Mouse (Mus musculus) olfactory bulb, adult 2 months (tissue): ENCODE data around the gene Taf1c. TPM values are rescaled to one million over a fixed set of nuclear protein-coding genes. Genes with fewer than 3 reads are reported as not detected.

Source experiments
- H3K27ac ChIP-seq: fragments of 200-500 bp; 2 replicates; pipeline ENCODE4 v1.5.1; 2012; ENCODE audit warnings: low read depth, low read length; ENCODE audit not compliant: insufficient read depth
- H3K4me1 ChIP-seq: fragments of 200-500 bp; 2 replicates; pipeline ENCODE4 v1.6.1; 2012; ENCODE audit warnings: low read length; ENCODE audit not compliant: control insufficient read depth, insufficient read depth
- H3K4me3 ChIP-seq: fragments of 200-500 bp; 2 replicates; pipeline ENCODE4 v1.5.1; 2012; ENCODE audit warnings: mild to moderate bottlenecking, low read depth, low read length, moderate library complexity; ENCODE audit not compliant: insufficient read depth
- CTCF ChIP-seq: fragments of 200-500 bp; IDR thresholded peaks from 2 replicates; pipeline ENCODE4 v1.5.1; 2012; ENCODE audit warnings: low read depth, mild to moderate bottlenecking, low read length, moderate library complexity; ENCODE audit not compliant: insufficient read depth
- POLR2A ChIP-seq: fragments of 200-500 bp; IDR thresholded peaks from 2 replicates; pipeline ENCODE4 v1.6.1; 2012; ENCODE audit warnings: mild to moderate bottlenecking, low read depth, low read length, moderate library complexity; ENCODE audit not compliant: insufficient read depth
- WGBS: fragments of 180-500 bp; shearing (Covaris S2); methylation state at CpG from one replicate; pipeline ENCODE4 v1.1.7; 2018; 5-methylcytosine and 5-hydroxymethylcytosine counted together
- polyA plus RNA-seq: library from polyadenylated mRNA; stranded (reverse); fragments of >200 nt; gene quantifications from 2 replicates; pipeline ENCODE4 v1.2.4, GENCODE M21; 2012; ENCODE audit warnings: low replicate concordance; ENCODE audit not compliant: missing spikeins, insufficient read depth, insufficient read length

Gene Taf1c
- polyA plus RNA-seq, 1 experiment: not detected

DNA sequence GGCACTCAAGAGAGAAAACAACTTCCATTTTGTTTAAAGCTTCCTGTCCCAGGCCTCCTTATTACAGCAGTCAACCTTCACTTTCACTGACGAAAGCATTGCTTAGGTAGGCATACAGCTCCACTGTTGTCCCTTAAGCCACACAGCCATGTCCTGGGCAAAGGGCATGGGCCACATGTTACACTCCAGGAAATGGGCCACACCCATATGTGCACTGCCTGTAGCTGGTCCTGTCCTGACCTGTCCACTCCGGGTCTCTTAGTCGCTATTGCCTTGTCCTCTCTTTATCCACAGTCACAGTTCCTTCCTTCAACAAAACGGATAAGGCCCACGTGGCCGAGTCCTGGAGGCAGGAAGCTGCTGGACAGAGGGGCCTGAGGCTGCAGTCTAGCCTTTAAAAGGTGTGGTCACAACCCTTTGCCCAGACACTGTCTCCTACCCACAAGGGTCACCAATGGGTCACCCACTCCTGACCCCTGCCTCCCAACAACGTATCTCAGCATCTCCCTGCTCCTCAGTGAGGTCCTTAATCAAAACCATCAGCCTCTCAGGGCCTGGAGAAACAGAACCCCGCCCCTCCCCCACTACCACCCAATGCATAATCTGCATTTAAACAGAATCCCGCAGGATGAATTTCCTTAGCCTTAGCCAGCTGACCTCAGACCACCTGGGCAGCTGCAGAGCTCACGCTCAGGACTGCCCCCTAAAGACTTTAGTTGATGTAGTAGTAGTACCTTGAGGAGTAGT is 22.8 kb upstream of the Taf1c start:
- Histone ChIP-seq H3K4me3 (no peak overlapping the region), H3K27ac (no peak overlapping the region), H3K4me1 (no peaks in the 10 kb centered on the region)
- 62% methylated on average over 10 of the region's 10 CpGs for WGBS
- TF ChIP-seq POLR2A (no peak), CTCF (no peak)

DNA sequence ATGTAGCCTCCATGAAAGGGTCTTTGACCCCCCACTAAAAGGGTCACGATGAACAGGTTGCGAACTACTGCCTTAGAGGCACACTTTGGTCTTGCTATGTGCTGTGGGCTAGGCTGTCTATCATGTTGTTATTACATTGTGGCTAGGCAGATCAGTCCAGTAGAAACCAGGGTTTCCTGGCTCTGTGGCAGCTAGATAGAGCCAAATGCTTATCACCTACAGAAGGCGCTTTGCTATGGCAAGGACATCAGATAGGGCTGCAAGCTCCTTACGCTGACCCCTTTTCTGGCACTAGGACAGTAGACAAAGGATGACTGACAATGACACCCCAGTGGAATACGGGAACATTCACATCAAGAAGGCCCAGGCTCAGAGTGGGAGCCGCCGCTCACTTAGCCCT is 22.2 kb upstream of the Taf1c start:
- Histone ChIP-seq H3K4me1 (no peaks in the 10 kb centered on the region), H3K27ac (no peak overlapping the region), H3K4me3 (no peak overlapping the region)
- no peak for TF ChIP-seq CTCF
- TF ChIP-seq POLR2A: no peak
- 92% methylated on average over 7 of the region's 7 CpGs for WGBS

DNA sequence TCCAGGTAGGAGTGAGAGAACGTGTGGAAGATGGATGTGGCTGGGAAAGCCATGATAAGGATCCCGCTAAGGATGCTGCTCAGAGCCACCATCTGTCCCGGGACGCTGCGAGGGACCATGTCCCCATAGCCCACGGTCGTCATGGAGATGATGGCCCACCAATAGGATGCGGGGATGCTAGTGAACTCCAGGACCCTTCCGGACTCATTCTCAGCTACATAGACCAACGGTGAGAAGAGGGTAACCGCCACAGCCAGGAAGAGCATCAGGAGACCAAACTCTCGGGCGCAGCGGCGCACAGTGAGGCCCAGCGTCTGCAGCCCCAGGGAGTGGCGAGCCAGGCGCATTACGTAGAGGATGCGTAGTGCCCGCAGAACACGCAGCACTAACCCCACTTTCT is 20.8 kb upstream of the Taf1c start:
- no peak overlapping the region for H3K4me3 ChIP-seq
- no peak overlapping the region for H3K27ac ChIP-seq
- no peak for TF ChIP-seq CTCF
- WGBS: 89% methylated on average over 22 of the region's 22 CpGs
- no peaks in the 10 kb centered on the region for H3K4me1 ChIP-seq

DNA sequence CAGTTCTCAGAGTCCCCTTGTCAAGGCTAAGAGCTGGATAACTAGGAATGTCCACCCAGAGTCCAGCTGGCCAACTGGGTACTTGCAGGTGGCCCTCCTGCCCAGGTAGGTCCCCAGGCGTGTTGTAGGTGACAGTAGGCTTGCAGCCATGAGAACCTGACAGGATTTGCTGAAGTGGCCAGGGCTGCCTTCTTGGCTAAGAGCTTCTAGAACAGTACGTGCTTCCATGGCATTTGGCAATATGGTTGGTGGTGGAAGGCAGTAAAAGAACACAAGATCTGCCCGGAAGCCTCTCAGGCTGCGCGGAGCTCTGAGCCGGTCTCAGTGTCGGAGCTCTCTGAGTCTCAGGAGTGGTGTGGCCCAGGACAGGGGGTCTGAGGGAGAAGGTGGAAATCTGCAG is 19.9 kb upstream of the Taf1c start:
- 88% methylated on average over 7 of the region's 7 CpGs for WGBS
- Histone ChIP-seq H3K4me3 (no peak overlapping the region), H3K27ac (no peak overlapping the region)

DNA sequence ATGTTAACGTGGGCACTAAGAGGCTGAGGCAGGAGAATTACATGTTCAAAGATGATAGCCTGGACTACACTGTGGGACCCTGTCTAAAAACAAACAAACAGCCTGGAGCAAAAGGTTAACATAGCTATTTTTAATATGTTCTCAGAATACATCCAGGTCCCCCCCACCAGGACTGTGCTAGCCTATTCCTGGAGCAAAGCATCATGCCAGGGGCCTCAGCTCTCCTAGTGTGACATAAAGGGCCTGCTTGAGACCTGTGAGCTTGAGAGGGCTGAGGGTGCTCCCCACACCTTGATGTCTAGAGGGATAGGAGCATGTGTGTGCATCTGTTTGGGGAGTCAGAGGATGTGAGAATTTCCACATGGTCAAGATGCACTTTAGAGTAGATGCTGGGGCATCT is 18.7 kb upstream of the Taf1c start:
- Histone ChIP-seq H3K4me1 (no peaks in the 10 kb centered on the region), H3K27ac (no peak overlapping the region), H3K4me3 (no peak overlapping the region)
- 81% methylated on average over 1 of the region's 1 CpGs for WGBS
- TF ChIP-seq CTCF: no peak
- no peak for TF ChIP-seq POLR2A

More for the DNA sequence above, 19.9 kb upstream of the Taf1c start:
- no peaks in the 10 kb centered on the region for H3K4me1 ChIP-seq
- TF ChIP-seq POLR2A: no peak
- no peak for TF ChIP-seq CTCF

DNA sequence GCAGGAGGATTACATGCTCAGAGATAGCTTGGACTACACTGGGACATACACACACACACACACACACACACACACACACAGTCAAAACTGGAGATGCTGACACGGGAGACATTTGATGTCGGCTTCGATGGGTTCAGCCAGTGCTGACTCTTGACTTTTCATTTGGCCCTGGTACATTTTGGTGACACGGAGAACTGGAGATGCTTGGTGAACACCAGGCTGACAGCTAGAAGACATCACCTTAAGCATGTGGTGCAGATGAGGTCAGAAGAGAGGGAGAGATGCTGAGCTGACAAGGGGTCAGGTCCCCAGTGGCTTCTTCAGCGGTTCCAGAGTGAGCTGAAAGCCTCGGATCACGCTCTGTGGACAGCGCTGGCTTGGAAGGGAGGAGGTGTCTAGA is 18.0 kb upstream of the Taf1c start:
- Histone ChIP-seq H3K4me3 (no peak overlapping the region), H3K4me1 (no peaks in the 10 kb centered on the region), H3K27ac (no peak overlapping the region)
- TF ChIP-seq CTCF (no peak), POLR2A (no peak)
- WGBS: 91% methylated on average over 8 of the region's 8 CpGs

DNA sequence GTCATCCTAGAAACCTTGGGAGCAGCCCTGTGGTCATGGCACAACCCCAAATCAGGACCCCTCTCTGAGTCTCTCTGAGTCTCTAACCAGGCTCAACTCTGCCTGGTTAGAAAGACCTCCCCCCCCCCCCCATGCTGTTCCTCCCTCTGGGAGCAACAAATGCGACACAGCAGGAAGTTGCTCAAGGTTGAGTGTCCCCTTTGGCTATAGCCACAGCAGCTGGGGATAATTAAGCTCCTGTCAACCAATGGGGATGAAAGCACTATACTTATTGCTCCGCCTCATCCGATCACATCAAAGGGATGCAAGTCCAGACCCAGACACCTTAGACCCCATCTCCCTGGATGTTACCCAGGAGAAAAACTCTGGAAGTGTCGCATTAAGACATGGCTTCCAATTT is 17.5 kb upstream of the Taf1c start:
- 73% methylated on average over 4 of the region's 4 CpGs for WGBS
- H3K4me3 ChIP-seq: no peak overlapping the region
- TF ChIP-seq POLR2A (no peak), CTCF (no peak)
- H3K4me1 ChIP-seq: no peaks in the 10 kb centered on the region
- H3K27ac ChIP-seq: no peak overlapping the region

DNA sequence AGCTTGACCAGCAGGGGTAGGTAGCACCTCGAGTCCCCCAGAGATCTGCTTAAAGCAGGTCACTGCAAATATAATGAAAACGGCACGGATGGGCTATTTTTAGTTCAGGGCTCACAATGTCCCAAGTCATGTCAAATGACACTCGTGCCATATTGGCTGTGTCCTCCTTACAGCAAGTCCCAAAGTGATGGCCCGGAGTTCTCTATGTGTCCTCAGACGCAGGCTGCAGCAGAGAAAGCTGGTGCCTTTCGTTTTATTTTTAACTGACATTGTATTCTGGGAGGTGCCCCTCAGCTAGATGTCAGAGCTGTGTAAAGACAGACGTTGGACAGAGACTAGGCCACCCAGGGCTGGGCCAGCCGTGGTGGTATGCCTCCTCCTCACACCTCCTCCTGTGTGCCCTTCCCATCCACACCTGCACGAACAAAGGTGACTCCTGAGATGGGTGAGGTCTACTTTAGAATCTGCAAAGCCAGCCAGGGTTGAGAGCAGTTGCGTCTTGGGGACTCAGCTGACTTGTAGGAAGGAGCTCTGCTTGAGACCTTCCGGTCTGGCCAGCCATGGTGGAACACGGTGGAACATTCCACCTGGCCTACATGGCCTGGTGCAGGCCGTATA is 15.9 kb upstream of the Taf1c start:
- H3K4me3 ChIP-seq: no peak overlapping the region
- H3K27ac ChIP-seq: no peak overlapping the region
- H3K4me1 ChIP-seq: no peaks in the 10 kb centered on the region
- WGBS: 90% methylated on average over 14 of the region's 14 CpGs
- TF ChIP-seq POLR2A: no peak
- TF ChIP-seq CTCF: no peak

DNA sequence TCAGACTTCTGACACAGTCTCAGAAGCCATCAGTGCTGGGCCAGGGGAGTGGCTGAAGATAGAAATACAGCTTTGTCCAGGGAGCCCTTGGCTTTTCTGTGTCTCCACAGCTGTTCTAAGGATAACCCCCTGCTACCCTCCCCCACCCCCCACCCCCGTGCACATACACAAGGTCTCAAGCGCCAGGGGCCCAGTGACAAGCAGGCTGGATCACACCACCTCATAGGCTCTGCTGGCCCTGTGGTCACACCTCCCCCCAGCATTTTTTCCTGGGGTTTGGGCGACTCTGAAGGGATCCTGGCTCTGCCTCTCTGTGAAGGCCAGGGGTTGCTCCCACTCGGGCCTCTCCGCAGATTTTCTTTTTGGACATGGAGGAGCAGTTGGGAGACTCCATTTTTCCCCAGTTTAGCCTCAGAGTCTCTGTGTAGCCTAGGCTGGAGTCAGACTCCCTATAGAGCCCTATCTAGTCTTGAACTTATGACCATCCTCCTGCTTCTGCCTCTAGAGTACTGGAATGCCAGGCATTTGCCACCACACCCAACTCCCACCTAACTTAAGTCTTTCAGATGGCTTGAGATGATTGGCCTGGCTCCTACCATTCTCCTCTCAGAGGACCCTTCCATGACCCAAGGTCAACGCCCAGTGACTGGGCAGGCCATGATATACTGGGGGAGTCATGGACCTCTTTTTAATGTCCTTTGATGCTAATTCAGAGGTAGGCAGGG is 15.3 kb upstream of the Taf1c start:
- Histone ChIP-seq H3K4me1 (no peaks in the 10 kb centered on the region), H3K4me3 (no peak overlapping the region), H3K27ac (no peak overlapping the region)
- WGBS: 75% methylated on average over 6 of the region's 6 CpGs
- TF ChIP-seq CTCF: no peak
